Mouse (Mus musculus): Measurements from ENCODE around the gene Palm. TPM values are rescaled to one million over a fixed set of nuclear protein-coding genes. Genes with fewer than 3 reads are reported as not detected.

Palm gene
- polyA plus RNA-seq, 1 experiment from 2014 or later = 9.2 TPM

DNA sequence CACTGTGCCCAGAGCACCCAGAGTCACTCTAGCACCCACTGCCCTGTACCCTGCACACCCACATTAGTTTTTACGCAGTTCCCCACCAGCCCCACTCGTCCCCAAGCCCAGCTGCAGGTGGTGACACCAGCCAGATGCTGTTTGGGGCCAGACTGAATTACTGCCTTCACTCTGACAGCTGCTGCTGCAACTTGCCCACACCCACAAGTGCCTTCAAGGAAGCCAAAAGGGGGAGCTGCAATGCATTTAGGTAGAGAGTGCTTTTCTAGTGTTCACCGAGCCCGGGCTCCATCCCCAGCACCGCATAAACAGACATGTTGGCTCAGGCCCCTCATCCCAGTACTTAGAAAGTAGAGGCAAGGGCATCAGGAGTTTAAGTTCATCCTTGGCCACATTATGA is 11.4 kb upstream of the Palm start:
- Histone ChIP-seq H3K9me3 (ENCODE audit: low read length) (no peaks in the 10 kb centered on the region), H3K4me1 (ENCODE audit: insufficient read depth) (peaks cover 26% of the 10 kb centered on the region), H3K4me3 (ENCODE audit: low read depth, low read length) (no peak overlapping the region), H3K9ac (replicated peaks) (no peak overlapping the region), H3K36me3 (replicated peaks; ENCODE audit: insufficient read depth, low read length) (no peaks in the 10 kb centered on the region), H3K27ac (ENCODE audit: low read depth) (no peak overlapping the region), H3K27me3 (ENCODE audit: insufficient read depth, low read length) (peaks cover 41% of the 10 kb centered on the region), H3K4me2 (ENCODE audit: low read depth, low read length) (peak overlapping the region; percentile 18; the same call in 1 of the 2 replicates)
- TF ChIP-seq CTCF (IDR thresholded peaks at IDR 0.05; ENCODE audit: low read depth) (peak; percentile 12; the same call in 1 of the 2 replicates), EP300 (IDR thresholded peaks at IDR 0.05; ENCODE audit: low read depth) (no peak)
- WGBS (ENCODE audit: insufficient replicate concordance) = 63% methylated on average over 5 of the region's 5 CpGs
- ATAC-seq (no peak), DNase-seq (no peak)

GRCm38 (mm10) chr10:79783050-79783449 is 10.3 kb upstream of the Palm start:
- ATAC-seq = no peak
- H3K27me3 ChIP-seq (ENCODE audit: insufficient read depth, low read length) = peaks cover 31% of the 10 kb centered on the region

DNA sequence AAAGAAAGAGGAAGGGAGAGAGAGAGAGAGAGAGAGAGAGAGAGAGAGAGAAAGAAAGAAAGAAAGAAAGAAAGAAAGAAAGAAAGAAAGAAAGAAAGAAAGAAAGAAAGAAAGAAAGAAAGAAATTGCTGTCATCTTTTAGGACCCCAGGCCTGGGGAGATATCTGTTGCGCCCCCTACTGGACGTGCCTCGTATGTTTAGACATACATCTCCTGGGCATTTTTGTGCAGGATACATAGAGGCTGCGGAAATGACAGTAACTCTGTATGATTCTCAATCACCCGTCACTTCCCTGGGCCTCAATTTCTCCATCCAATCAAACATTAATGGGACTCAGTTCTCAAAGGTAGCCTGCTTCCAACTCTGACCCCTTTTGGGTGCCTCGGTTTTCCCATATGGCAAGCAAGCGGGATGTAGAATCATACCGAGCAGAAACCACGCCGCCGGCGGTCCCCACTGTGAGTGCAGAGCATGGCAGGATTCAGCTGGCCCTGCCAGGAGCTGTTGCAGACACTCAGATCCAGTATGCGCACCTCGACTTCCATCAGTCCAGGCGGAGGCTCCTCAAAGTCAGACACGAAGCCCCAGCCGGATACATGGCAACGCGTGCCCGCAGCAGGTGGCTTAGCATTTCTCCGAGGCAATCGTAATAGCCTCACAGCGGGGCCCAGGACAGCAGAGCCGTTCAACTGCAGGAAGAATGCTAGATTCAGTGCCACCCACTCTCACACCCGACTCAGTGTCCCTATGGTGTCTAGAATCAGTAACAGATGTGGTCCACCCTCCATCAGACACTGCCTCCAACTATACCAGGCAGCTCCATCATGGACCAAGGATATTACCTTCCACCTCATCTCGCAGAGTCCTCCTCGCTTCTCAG is 9.2 kb upstream of the Palm start:
- Histone ChIP-seq H3K9me3 (ENCODE audit: low read length) (no peaks in the 10 kb centered on the region), H3K4me3 (ENCODE audit: low read depth, low read length) (no peak overlapping the region), H3K27ac (ENCODE audit: low read depth) (no peak overlapping the region), H3K36me3 (replicated peaks; ENCODE audit: insufficient read depth, low read length) (no peaks in the 10 kb centered on the region), H3K4me1 (ENCODE audit: insufficient read depth) (peaks cover 19% of the 10 kb centered on the region), H3K4me2 (ENCODE audit: low read depth, low read length) (no peak overlapping the region), H3K9ac (replicated peaks) (no peak overlapping the region), H3K27me3 (ENCODE audit: insufficient read depth, low read length) (peaks cover 20% of the 10 kb centered on the region; the same call in 1 of the 2 replicates)
- DNase-seq (peak; percentile 68), ATAC-seq (no peak)
- TF ChIP-seq CTCF (IDR thresholded peaks at IDR 0.05; ENCODE audit: low read depth) (peak; percentile 67), EP300 (IDR thresholded peaks at IDR 0.05; ENCODE audit: low read depth) (no peak)
- WGBS (ENCODE audit: insufficient replicate concordance) = 50% methylated on average over 27 of the region's 27 CpGs

More at GRCm38 (mm10) chr10:79783050-79783449, 10.3 kb upstream of the Palm start:
- Histone ChIP-seq H3K36me3 (replicated peaks; ENCODE audit: insufficient read depth, low read length) (no peaks in the 10 kb centered on the region), H3K4me1 (ENCODE audit: insufficient read depth) (peaks cover 19% of the 10 kb centered on the region), H3K9ac (replicated peaks) (no peak overlapping the region), H3K4me3 (ENCODE audit: low read depth, low read length) (no peak overlapping the region), H3K27ac (ENCODE audit: low read depth) (no peak overlapping the region), H3K4me2 (ENCODE audit: low read depth, low read length) (no peak overlapping the region), H3K9me3 (ENCODE audit: low read length) (no peaks in the 10 kb centered on the region)
- 62% methylated on average over 7 of the region's 7 CpGs for WGBS (ENCODE audit: insufficient replicate concordance)
- DNase-seq = no peak
- TF ChIP-seq EP300 (IDR thresholded peaks at IDR 0.05; ENCODE audit: low read depth) = no peak
- peak; percentile 47 for TF ChIP-seq CTCF (IDR thresholded peaks at IDR 0.05; ENCODE audit: low read depth)

GRCm38 (mm10) chr10:79788386-79789158 is 4.8 kb upstream of the Palm start:
- TF ChIP-seq CTCF (IDR thresholded peaks at IDR 0.05; ENCODE audit: low read depth) = peak; percentile 90
- no peak for TF ChIP-seq EP300 (IDR thresholded peaks at IDR 0.05; ENCODE audit: low read depth)
- Histone ChIP-seq H3K27ac (ENCODE audit: low read depth) (peak overlapping the region; percentile 46), H3K9me3 (ENCODE audit: low read length) (no peaks in the 10 kb centered on the region), H3K4me1 (ENCODE audit: insufficient read depth) (peaks cover 8% of the 10 kb centered on the region; the same call in 1 of the 2 replicates), H3K4me2 (ENCODE audit: low read depth, low read length) (peak overlapping the region; percentile 10; the same call in 1 of the 2 replicates), H3K27me3 (ENCODE audit: insufficient read depth, low read length) (0 out of 2 replicates have a peak, but pooled peaks cover 4% of the 10 kb centered on the region), H3K4me3 (ENCODE audit: low read depth, low read length) (no peak overlapping the region), H3K9ac (replicated peaks) (no peak overlapping the region), H3K36me3 (replicated peaks; ENCODE audit: insufficient read depth, low read length) (no peaks in the 10 kb centered on the region)
- ATAC-seq (peak; percentile 29; the same call in 1 of the 2 replicates), DNase-seq (peak; percentile 85)
- 17% methylated on average over 7 of the region's 7 CpGs for WGBS (ENCODE audit: insufficient replicate concordance)

DNA sequence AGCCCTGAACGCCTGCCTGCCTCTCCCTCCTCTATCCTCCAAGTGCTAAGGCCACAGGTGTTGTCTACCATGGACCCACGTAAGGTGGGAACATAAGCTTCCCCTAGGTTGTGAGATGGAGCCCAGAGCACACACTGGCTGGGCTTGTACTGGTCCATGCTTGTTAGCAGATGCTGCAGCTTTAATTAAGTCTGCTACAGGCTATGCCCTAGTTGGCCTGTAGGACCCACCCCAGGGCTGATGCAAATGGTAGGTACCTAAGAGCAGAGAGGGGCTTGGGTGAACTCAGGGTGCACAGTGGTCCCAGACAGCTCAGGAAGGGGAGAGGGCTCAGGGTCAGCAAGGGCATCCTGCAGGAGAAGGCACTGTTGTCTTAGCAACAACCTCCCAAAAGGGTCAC is 3.8 kb upstream of the Palm start:
- peak overlapping the region; percentile 46 for H3K27ac ChIP-seq (ENCODE audit: low read depth)

More for the DNA sequence above, 3.8 kb upstream of the Palm start:
- WGBS (ENCODE audit: insufficient replicate concordance) = 61% methylated on average over 2 of the region's 2 CpGs
- peak overlapping the region; percentile 16; the same call in 1 of the 2 replicates for H3K9ac ChIP-seq (replicated peaks)
- H3K4me3 ChIP-seq (ENCODE audit: low read depth, low read length) = no peak overlapping the region
- no peaks in the 10 kb centered on the region for H3K36me3 ChIP-seq (replicated peaks; ENCODE audit: insufficient read depth, low read length)
- no peak for DNase-seq
- TF ChIP-seq CTCF (IDR thresholded peaks at IDR 0.05; ENCODE audit: low read depth) (0 out of 2 replicates have a peak, but pooled peaks have one; percentile 4), EP300 (IDR thresholded peaks at IDR 0.05; ENCODE audit: low read depth) (no peak)
- ATAC-seq = no peak
- H3K4me2 ChIP-seq (ENCODE audit: low read depth, low read length) = no peak overlapping the region
- no peaks in the 10 kb centered on the region for H3K9me3 ChIP-seq (ENCODE audit: low read length)
- peaks cover 10% of the 10 kb centered on the region; the same call in 1 of the 2 replicates for H3K4me1 ChIP-seq (ENCODE audit: insufficient read depth)
- H3K27me3 ChIP-seq (ENCODE audit: insufficient read depth, low read length) = 0 out of 2 replicates have a peak, but pooled peaks cover 4% of the 10 kb centered on the region
